Mouse (Mus musculus): ENCODE data around the gene Gm49339. TPM values are rescaled to one million over a fixed set of nuclear protein-coding genes. Genes with fewer than 3 reads are reported as not detected.
"Not testable (repeated sequence)": the region's sequence is repeated elsewhere in the genome, so short reads cannot be mapped to it uniquely, and the experiment has no call there.

The Gm49339 gene
- polyA plus RNA-seq (2012; rRNA removed) (1.4 and 1.8 TPM in 2 replicates), polyA plus RNA-seq (2014; fragmentation: Nextera tagmentation; extraction: Ambion mirVana) (1.1 and 2.5 TPM in 2 replicates)

GRCm38 (mm10) chr10:51480397-51480796, at the start of gene Gm49339, which contains the start of gene Lilr4b:
TSS of gene Gm49339 (plus strand) at chr10:51480612.
TSS of gene Lilr4b (plus strand) at chr10:51480632.
- not testable (repeated sequence) for H3K27ac ChIP-seq; ATAC-seq (ENCODE audit: insufficient read depth); H3K9me3 ChIP-seq (ENCODE audit: control insufficient read depth, low read length); H3K9ac ChIP-seq (replicated peaks); DNase-seq (ENCODE audit: low read depth in 3 of 3, low spot score in 3 of 3); H3K4me1 ChIP-seq (replicated peaks; ENCODE audit: control insufficient read depth in 2 of 2, insufficient read depth in 2 of 2, low read length in 1 of 2); H3K36me3 ChIP-seq (replicated peaks; ENCODE audit: control insufficient read depth, insufficient read depth, low read depth); H3K27me3 ChIP-seq (ENCODE audit: control insufficient read depth, insufficient read depth, low read length); H3K4me3 ChIP-seq (ENCODE audit: insufficient read depth in 1 of 2, low read depth in 2 of 2, low read length in 2 of 2); H3K4me2 ChIP-seq (ENCODE audit: low read depth)
- WGBS (ENCODE audit: insufficient replicate concordance) = 10% methylated on average over 1 of the region's 3 CpGs

- no peaks in the 10 kb centered on the region for H3K9me3 ChIP-seq (ENCODE audit: control insufficient read depth, low read length)
- H3K9ac ChIP-seq (replicated peaks) = no peak overlapping the region
- peak; percentile 39 for ATAC-seq (ENCODE audit: insufficient read depth)
- H3K36me3 ChIP-seq (replicated peaks; ENCODE audit: control insufficient read depth, insufficient read depth, low read depth) = no peaks in the 10 kb centered on the region
- H3K4me2 ChIP-seq (ENCODE audit: low read depth) = no peak overlapping the region
- no peak for TF ChIP-seq EP300 (IDR thresholded peaks at IDR 0.05; ENCODE audit: low read depth)
- TF ChIP-seq CTCF (IDR thresholded peaks at IDR 0.05; ENCODE audit: low read depth) = no peak
- no peaks in the 10 kb centered on the region; a peak in 1 of 4 replicates for H3K4me1 ChIP-seq (replicated peaks; ENCODE audit: control insufficient read depth in 2 of 2, insufficient read depth in 2 of 2, low read length in 1 of 2)
- DNase-seq (ENCODE audit: low read depth in 3 of 3, low spot score in 3 of 3) = no peak
- H3K4me3 ChIP-seq (ENCODE audit: insufficient read depth in 1 of 2, low read depth in 2 of 2, low read length in 2 of 2) = no peak overlapping the region
- H3K27me3 ChIP-seq (ENCODE audit: control insufficient read depth, insufficient read depth, low read length) = no peaks in the 10 kb centered on the region
- H3K27ac ChIP-seq = no peak overlapping the region
Measured at GRCm38 (mm10) chr10:51432940-51433339, 47.5 kb upstream of the Gm49339 start.

- no peak overlapping the region for H3K9ac ChIP-seq (replicated peaks)
- 31% methylated on average over 3 of the region's 3 CpGs for WGBS (ENCODE audit: insufficient replicate concordance)
- H3K27ac ChIP-seq = no peak overlapping the region
- DNase-seq (ENCODE audit: low read depth in 3 of 3, low spot score in 3 of 3) (no peak), ATAC-seq (ENCODE audit: insufficient read depth) (no peak)
- no peak overlapping the region for H3K4me2 ChIP-seq (ENCODE audit: low read depth)
- H3K36me3 ChIP-seq (replicated peaks; ENCODE audit: control insufficient read depth, insufficient read depth, low read depth) = no peaks in the 10 kb centered on the region
- no peaks in the 10 kb centered on the region for H3K27me3 ChIP-seq (ENCODE audit: control insufficient read depth, insufficient read depth, low read length)
- no peak for TF ChIP-seq EP300 (IDR thresholded peaks at IDR 0.05; ENCODE audit: low read depth)
- no peak for TF ChIP-seq CTCF (IDR thresholded peaks at IDR 0.05; ENCODE audit: low read depth)
- no peak overlapping the region for H3K4me3 ChIP-seq (ENCODE audit: insufficient read depth in 1 of 2, low read depth in 2 of 2, low read length in 2 of 2)
- H3K9me3 ChIP-seq (ENCODE audit: control insufficient read depth, low read length) = no peaks in the 10 kb centered on the region
- H3K4me1 ChIP-seq (replicated peaks; ENCODE audit: control insufficient read depth in 2 of 2, insufficient read depth in 2 of 2, low read length in 1 of 2) = no peaks in the 10 kb centered on the region; a peak in 1 of 4 replicates
Measured at GRCm38 (mm10) chr10:51435684-51436083, 44.7 kb upstream of the Gm49339 start.

GRCm38 (mm10) chr10:51451610-51452009, 28.8 kb upstream of the Gm49339 start:
- Histone ChIP-seq H3K27ac (no peak overlapping the region), H3K4me3 (ENCODE audit: insufficient read depth in 1 of 2, low read depth in 2 of 2, low read length in 2 of 2) (no peak overlapping the region), H3K27me3 (ENCODE audit: control insufficient read depth, insufficient read depth, low read length) (no peaks in the 10 kb centered on the region), H3K36me3 (replicated peaks; ENCODE audit: control insufficient read depth, insufficient read depth, low read depth) (no peaks in the 10 kb centered on the region), H3K9me3 (ENCODE audit: control insufficient read depth, low read length) (no peaks in the 10 kb centered on the region), H3K4me2 (ENCODE audit: low read depth) (no peak overlapping the region), H3K4me1 (replicated peaks; ENCODE audit: control insufficient read depth in 2 of 2, insufficient read depth in 2 of 2, low read length in 1 of 2) (no peaks in the 10 kb centered on the region), H3K9ac (replicated peaks) (no peak overlapping the region)
- ATAC-seq (ENCODE audit: insufficient read depth) = no peak
- WGBS (ENCODE audit: insufficient replicate concordance) = 48% methylated on average over 4 of the region's 4 CpGs
- no peak for DNase-seq (ENCODE audit: low read depth in 3 of 3, low spot score in 3 of 3)
- TF ChIP-seq EP300 (IDR thresholded peaks at IDR 0.05; ENCODE audit: low read depth) (no peak), CTCF (IDR thresholded peaks at IDR 0.05; ENCODE audit: low read depth) (no peak)

GRCm38 (mm10) chr10:51453616-51454298, 26.7 kb upstream of the Gm49339 start:
- 28% methylated on average over 1 of the region's 1 CpGs for WGBS (ENCODE audit: insufficient replicate concordance)
- ATAC-seq (ENCODE audit: insufficient read depth) (no peak), DNase-seq (ENCODE audit: low read depth in 3 of 3, low spot score in 3 of 3) (peak in 2 of 3 experiments; percentile 5 to 19)

More at GRCm38 (mm10) chr10:51453616-51454298, 26.7 kb upstream of the Gm49339 start:
- H3K4me3 ChIP-seq (ENCODE audit: insufficient read depth in 1 of 2, low read depth in 2 of 2, low read length in 2 of 2) = no peak overlapping the region
- no peak overlapping the region for H3K9ac ChIP-seq (replicated peaks)
- no peak overlapping the region for H3K4me2 ChIP-seq (ENCODE audit: low read depth)
- no peak overlapping the region for H3K27ac ChIP-seq
- H3K4me1 ChIP-seq (replicated peaks; ENCODE audit: control insufficient read depth in 2 of 2, insufficient read depth in 2 of 2, low read length in 1 of 2) = no peaks in the 10 kb centered on the region
- H3K36me3 ChIP-seq (replicated peaks; ENCODE audit: control insufficient read depth, insufficient read depth, low read depth) = no peaks in the 10 kb centered on the region
- H3K9me3 ChIP-seq (ENCODE audit: control insufficient read depth, low read length) = no peaks in the 10 kb centered on the region
- no peaks in the 10 kb centered on the region for H3K27me3 ChIP-seq (ENCODE audit: control insufficient read depth, insufficient read depth, low read length)
- TF ChIP-seq EP300 (IDR thresholded peaks at IDR 0.05; ENCODE audit: low read depth) (no peak), CTCF (IDR thresholded peaks at IDR 0.05; ENCODE audit: low read depth) (no peak)
